Mouse (Mus musculus) bone marrow, adult 2 months (tissue): ENCODE results near the gene Sap30bp. TPM values are rescaled to one million over a fixed set of nuclear protein-coding genes. Genes with fewer than 3 reads are reported as not detected.

ENCODE experiments used
- H3K27ac ChIP-seq: fragments of 200-500 bp; 2 replicates; pipeline ENCODE4 v1.5.1; 2012; ENCODE audit warnings: low read depth, mild to moderate bottlenecking, control low read depth, inconsistent platforms, low read length; ENCODE audit not compliant: control insufficient read depth, poor library complexity, insufficient read depth
- H3K4me1 ChIP-seq: fragments of 200-500 bp; 2 replicates; pipeline ENCODE4 v1.6.1; 2011; ENCODE audit warnings: low read length; ENCODE audit not compliant: control insufficient read depth, insufficient read depth
- H3K4me3 ChIP-seq: fragments of 200-500 bp; replicated peaks from 2 replicates; pipeline ENCODE3; 2011; ENCODE audit warnings: mild to moderate bottlenecking, low read depth, low read length, control low read depth; ENCODE audit not compliant: control insufficient read depth
- CTCF ChIP-seq: fragments of 200-500 bp; IDR thresholded peaks from 2 replicates; pipeline ENCODE4 v1.5.1; 2011; ENCODE audit warnings: low read length, control low read depth; ENCODE audit not compliant: control insufficient read depth, insufficient read depth
- POLR2A ChIP-seq: fragments of 200-500 bp; IDR thresholded peaks from 2 replicates; pipeline ENCODE4 v1.6.1; 2011; ENCODE audit warnings: low read depth, mild to moderate bottlenecking, control low read depth, low read length, borderline replicate concordance; ENCODE audit not compliant: control insufficient read depth
- WGBS: fragments of 180-500 bp; shearing (Covaris S2); methylation state at CpG from one replicate; pipeline ENCODE4 v1.1.7; 2018; 5-methylcytosine and 5-hydroxymethylcytosine counted together
- polyA plus RNA-seq: library from polyadenylated mRNA; stranded (reverse); fragments of >200 nt; gene quantifications from 2 replicates; pipeline ENCODE4 v1.2.4, GENCODE M21; 2011; ENCODE audit warnings: low replicate concordance; ENCODE audit not compliant: missing spikeins, insufficient read depth, insufficient read length

Gene Sap30bp
- polyA plus RNA-seq, 1 experiment = 21.7 TPM

DNA sequence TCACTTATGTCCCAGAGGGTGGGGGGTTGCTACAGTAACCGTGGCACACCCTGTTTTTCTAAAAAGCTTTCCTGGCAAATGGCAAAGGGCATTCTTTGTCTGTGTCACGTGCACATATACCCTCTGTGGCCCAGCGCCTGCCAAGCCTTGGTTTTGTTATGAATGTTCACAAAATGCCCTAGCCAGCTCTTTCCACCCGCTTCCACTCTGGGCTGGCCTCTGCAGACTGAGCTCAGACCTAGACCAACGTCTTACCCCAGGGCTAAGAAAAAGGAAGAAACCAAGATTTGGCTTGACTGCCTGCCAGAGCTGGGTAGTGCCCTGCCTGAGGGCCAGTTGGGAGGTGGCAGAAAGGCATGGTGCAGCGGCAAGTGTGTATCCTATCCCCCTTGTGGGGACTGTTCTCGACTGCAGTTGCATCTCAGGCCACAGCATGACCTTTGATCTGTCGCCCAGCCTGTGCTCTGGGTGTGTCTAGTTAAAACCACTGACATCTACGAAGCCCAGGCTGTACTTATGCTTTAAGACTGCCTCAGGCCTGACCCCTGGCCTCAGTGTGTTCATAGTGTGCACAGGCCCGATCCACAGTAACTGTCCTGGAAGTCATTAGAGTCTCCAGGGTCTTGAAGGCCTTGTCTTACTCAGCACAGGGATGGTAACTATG, 22.2 kb downstream of the Sap30bp start:
- Histone ChIP-seq H3K4me3 (no peak overlapping the region), H3K27ac (no peak overlapping the region), H3K4me1 (no peaks in the 10 kb centered on the region)
- WGBS = 59% methylated on average over 10 of the region's 10 CpGs
- TF ChIP-seq CTCF (no peak), POLR2A (no peak)

- H3K27ac ChIP-seq = no peak overlapping the region
- no peaks in the 10 kb centered on the region for H3K4me1 ChIP-seq
- 85% methylated on average over 4 of the region's 4 CpGs for WGBS
- no peak overlapping the region for H3K4me3 ChIP-seq
- no peak for TF ChIP-seq POLR2A
- no peak for TF ChIP-seq CTCF
Measured at GRCm38 (mm10) chr11:115956453-115956852, 23.4 kb downstream of the Sap30bp start.

DNA sequence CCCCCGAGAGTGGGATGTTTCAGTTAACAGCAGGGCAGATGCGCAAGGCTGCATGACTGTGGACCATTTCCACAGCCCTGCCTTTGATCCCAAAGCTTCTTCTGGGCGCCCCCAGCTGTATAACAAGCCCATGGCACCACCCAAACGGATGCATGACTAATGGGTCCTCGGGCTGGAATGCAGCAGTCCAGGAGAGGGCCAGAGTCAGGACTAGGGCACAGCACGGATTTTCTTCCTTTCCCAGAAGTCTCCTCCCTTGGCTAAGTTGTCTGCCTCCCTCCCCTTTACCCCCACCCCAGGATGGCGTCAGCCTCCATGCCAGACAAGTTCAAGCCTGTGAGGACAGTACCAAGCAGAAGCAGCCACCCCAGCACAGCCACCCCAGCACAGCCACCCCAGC, 24.9 kb downstream of the Sap30bp start:
- WGBS = 86% methylated on average over 7 of the region's 7 CpGs

GRCm38 (mm10) chr11:115959018-115959417, 25.9 kb downstream of the Sap30bp start:
- no peak overlapping the region for H3K27ac ChIP-seq
- WGBS = 96% methylated on average over 9 of the region's 9 CpGs
- H3K4me3 ChIP-seq = no peak overlapping the region
- H3K4me1 ChIP-seq = no peaks in the 10 kb centered on the region
- no peak for TF ChIP-seq CTCF

More for the DNA sequence above, 24.9 kb downstream of the Sap30bp start:
- Histone ChIP-seq H3K4me1 (no peaks in the 10 kb centered on the region), H3K4me3 (no peak overlapping the region), H3K27ac (no peak overlapping the region)
- TF ChIP-seq CTCF = no peak
- TF ChIP-seq POLR2A = no peak

DNA sequence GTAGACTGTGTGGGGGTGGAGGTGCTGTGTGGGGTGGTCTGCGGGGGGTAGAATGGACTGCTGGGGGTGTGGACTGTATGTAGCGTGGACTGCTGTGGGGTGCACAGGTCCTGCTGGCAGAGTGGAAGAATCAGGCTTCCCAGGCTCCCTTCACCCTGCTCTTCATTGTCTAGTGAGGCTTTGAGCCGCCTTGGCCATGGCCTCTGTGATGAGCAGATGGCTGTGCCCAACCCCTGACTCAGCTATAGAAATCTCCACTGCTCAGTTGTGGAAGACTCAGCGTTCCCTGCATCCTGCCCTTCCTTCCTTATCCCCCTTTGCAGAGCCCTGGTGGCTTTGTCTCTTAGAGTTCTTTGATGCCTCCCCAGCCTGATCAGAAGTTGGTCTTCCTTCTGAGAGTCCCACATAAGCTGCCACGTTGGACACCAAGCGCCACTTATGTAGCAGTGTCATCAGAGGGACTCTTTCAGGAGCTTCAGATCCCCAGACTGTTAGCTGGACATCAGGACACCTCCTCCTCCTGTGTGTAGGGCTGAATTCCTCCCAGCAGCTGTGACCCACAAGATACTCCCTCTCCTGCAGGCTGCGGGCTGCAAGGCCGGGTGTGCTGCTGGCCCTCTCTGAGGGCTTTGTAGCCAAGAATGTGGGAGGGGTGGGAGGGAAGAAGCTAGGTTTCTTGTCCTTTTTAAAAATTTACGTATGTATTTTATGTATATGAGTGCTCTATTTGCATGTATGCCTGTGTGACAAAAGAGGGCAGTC, 29.8 kb downstream of the Sap30bp start:
- no peak overlapping the region for H3K27ac ChIP-seq
- 91% methylated on average over 9 of the region's 9 CpGs for WGBS
- no peak for TF ChIP-seq POLR2A
- TF ChIP-seq CTCF = no peak

DNA sequence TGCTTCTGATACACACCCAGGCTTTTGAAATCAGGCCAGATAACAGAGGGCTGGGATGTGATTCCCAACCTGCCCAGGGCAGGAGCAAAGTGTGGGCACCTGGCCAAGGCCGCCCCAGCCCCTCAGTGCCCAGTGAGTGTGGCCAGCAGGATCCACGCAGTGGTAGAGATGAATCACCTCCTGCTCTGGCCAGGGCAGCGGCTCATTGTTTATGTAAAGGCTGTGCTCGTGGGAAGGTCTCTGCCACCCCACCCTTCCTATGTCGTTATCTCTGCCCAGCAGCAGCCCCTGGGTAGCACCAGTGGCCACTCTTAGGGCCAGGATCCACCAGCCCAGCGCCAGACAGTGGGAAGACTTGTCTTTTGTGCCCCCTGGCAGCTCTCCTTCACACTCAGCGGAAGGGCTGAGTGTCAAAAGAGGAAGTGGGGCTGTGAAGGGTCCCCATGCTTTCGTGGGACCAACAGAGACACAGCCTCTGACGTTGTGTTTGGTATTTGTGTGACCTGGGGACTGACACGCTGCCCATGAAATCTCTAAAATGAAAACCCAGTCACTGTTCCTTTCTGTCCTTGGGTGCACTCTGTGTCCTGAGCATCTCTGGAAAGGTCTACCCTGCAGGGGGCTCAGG, 32.0 kb downstream of the Sap30bp start:
- no peaks in the 10 kb centered on the region; the same call in 1 of the 2 replicates for H3K4me1 ChIP-seq
- TF ChIP-seq CTCF (no peak), POLR2A (no peak)

More for the DNA sequence above, 29.8 kb downstream of the Sap30bp start:
- H3K4me1 ChIP-seq = no peaks in the 10 kb centered on the region
- H3K4me3 ChIP-seq = no peak overlapping the region

GRCm38 (mm10) chr11:115968731-115969405, 35.8 kb downstream of the Sap30bp start:
- 49% methylated on average over 5 of the region's 5 CpGs for WGBS
- Histone ChIP-seq H3K27ac (no peak overlapping the region), H3K4me1 (no peaks in the 10 kb centered on the region; the same call in 1 of the 2 replicates), H3K4me3 (no peak overlapping the region)
- TF ChIP-seq CTCF = no peak
- TF ChIP-seq POLR2A = no peak

More for the DNA sequence above, 32.0 kb downstream of the Sap30bp start:
- Histone ChIP-seq H3K27ac (no peak overlapping the region), H3K4me3 (no peak overlapping the region)
- WGBS = 25% methylated on average over 10 of the region's 10 CpGs
